Mouse (Mus musculus) right cerebral cortex, postnatal 14 days (tissue): ENCODE measurements around the gene Tapt1.
A peak's percentile ranks its signal among the peaks of the same experiment; 100 is the strongest.
"Not testable (repeated sequence)": the region's sequence is repeated elsewhere in the genome, so short reads cannot be mapped to it uniquely, and the experiment has no call there.

ENCODE experiments used
- DNase-seq: peaks from one replicate; pipeline ENCODE4 v3.0.0; 2022

The Tapt1 gene

GRCm38 (mm10) chr5:44226521-44227461 is at the start of gene Tapt1:
TSS of gene Tapt1 (minus strand) at chr5:44226626.
- peak; percentile 89 for DNase-seq

DNA sequence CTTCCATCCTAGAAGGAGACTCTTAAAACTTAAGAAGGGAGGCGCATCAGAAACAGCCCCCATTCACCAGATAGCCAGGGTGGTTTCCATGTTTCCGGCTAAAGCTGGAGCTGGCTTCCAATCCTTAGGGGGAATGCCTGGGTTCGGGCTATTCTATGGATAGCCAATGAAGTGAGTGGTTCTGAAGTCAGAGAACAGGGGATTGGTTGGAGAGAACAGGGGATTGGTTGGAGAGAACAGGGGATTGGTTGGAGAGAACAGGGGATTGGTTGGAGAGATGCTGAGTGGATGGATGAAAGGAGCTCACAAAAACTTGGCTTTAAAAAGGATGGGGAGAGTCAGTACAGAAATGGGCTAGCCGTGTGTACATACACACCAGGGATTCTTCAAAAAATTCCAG is 45.1 kb upstream of the Tapt1 start:
- DNase-seq = no peak

GRCm38 (mm10) chr5:44268524-44268923 is 42.1 kb upstream of the Tapt1 start:
- DNase-seq = not testable (repeated sequence)

DNA sequence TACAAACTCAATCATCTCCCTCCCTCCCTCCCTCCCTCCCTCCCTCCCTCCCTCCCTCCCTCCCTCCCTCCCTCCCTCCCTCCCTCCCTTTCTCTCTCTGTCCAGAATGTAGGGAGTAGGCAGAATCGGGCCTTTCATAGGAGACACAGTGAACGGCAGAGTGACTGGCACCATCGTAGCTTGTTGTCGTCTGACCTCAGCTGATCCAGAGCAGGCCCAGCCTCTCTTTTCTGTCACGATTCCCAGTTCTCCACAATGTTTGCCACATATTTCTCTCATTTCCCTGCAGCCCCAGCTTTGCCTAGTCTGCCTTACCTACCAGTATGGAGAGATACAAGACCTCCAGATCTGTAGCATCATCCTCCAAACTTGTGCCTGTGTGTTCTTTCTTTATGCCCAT is 35.3 kb upstream of the Tapt1 start:
- no peak for DNase-seq

DNA sequence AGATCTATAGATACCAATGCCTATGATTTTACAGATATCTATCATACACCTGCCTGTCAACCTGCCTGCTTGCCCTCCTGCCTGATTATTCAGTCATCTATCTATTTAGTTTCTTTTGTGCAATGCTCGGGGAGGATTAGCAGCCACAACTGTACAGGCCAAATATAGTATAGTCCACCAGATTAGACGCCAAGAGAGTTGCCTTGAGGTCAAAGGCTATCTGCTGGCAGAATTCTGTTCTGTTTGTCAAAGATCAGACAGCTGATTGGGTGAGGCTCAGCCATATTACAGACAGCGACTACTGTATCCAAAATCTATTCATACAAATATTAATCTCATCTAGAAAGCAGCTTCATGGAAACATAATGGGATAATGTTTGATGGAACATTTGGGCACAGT is 34.7 kb upstream of the Tapt1 start:
- no peak for DNase-seq

DNA sequence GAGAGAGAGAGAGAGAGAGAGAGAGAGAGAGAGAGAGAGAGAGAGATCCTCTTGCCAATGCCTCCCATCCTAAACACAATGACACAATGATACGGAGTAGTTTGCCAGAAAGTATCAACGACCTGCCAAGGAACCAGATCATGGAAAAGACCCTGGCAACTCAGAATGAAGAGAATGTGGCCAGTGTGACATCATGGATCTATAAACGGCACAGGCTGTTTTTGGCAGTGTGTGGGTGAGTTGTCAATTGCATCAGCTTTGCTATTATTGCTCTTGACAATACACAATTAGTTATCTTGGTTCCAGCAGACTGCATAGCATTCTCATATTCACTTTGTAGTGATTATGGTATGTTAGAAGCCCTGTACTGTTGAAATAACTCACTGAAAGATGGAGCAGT is 33.3 kb upstream of the Tapt1 start:
- no peak for DNase-seq

DNA sequence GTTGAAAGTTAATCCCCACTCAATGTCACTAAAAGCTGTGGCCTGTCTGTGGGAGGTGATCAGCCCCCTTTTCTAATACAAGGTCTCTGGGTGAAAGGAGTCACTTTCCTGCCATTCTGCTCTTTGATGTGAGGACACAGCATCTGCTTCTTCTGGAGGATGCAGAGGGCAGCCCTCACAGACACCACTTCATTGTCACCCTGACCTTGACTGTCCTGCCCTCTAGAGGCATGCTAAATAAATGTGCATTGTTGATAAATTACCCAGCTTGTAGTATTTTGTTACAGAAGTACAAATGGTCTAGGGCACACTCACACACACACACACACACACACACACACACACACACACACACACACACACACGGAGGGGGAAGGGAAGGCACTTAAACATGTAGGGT is 31.7 kb upstream of the Tapt1 start:
- DNase-seq = no peak

DNA sequence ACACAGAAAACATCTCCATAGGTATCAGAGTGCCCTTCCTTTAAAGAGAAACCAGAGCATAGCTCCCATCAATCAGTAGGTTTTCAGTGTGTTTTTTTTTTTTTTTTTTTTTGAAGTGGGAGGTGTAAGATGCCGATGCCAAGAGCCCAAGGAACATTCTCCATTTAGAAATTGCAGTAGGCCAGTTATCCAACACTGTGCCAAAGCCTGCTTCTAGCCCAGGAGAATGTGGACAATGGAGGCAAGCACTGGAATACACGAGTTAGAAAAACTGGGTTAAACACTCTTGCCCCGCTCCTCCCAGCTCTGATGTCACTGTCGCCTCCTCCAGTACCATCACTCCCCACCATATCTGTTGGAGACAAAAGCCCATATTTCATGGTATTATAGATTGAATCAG is 31.0 kb upstream of the Tapt1 start:
- DNase-seq = no peak

DNA sequence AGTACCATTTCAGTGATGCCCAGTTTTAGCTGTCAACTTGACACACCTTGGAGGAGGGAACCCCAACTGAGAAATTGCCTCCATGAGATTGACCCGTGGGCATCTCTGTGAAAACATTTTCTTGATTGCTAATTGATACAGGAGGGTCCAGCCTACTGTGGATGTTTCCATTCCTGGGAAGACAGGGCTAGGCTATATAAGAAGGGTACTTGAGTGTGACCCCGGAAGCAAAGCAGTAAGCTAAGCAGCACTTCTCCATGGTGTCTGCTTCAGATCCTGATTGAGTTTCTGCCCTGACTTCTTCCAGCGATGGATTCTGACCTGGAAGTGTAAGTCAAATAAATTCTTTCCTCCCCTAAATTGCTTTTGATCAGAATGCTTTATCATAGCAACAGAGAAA is 30.1 kb upstream of the Tapt1 start:
- DNase-seq = no peak

DNA sequence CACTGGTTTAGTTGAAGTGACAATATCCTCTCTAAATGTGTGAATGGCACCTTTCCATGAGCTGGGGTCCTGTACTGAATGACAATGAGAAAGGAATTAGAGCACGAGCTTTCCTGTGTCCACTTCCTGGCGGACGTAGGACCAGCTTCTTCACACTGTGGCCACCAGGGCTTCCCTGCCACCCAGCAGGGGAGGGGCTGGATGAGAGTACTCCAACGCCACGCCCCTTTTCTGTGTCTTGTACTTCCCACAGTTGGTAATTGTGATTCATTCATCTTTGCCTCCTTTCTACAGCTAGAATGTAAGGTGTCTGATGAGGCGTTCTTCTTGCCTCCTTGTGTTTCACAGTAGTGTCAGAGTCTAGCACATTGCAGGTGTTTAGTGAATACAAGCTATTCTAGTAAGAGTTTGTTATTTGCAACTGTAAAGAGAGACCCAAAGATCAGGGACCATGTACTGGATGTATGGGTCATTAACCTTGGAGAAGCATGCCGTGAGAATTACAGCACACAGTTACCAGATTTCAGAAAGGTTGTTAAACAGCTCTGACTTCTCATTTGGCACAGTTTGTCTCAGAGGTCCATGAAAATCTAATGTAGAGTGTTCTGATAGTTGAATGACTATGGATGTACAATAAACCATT is 29.5 kb upstream of the Tapt1 start:
- no peak for DNase-seq

DNA sequence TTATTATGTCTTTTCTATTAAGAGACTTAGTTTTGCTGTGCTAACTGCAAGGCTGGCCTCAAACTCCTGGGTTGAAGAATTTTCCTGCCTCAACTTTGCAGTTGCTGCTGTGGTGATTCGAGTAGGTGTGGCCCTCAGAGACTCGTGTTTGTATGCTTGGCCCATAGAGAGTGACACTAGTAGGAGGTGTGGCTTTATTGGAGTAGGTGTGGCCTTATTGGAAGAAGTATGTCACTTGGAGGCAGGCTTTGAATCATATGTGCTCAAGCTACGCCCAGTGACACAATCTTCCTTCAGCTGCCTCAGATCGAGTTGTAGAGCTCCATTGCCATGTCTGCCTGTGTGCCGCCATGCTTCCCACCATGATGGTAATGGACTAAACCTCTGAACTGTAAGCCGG is 27.0 kb upstream of the Tapt1 start:
- DNase-seq = no peak

DNA sequence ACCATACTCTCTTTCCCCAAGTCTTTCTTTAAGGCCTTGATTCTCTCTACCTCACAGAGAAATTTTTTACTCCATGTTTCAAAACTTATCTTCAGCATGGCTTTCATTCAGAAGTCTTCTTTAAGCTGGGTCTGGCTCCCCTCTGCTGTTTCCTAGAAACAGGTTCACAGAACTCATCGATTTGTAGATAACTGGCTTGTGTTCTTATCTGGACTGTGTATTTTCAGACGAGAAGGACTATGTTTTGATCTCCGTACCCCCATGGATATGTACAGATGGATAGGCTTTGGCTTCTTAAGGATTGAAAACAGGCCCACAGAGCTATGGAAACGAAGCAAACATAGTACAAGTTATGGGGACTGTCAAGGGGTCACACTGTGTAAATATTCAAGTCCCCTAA is 26.0 kb upstream of the Tapt1 start:
- DNase-seq = no peak

- DNase-seq = no peak
Observed at GRCm38 (mm10) chr5:44250211-44250955, 24.0 kb upstream of the Tapt1 start.

DNA sequence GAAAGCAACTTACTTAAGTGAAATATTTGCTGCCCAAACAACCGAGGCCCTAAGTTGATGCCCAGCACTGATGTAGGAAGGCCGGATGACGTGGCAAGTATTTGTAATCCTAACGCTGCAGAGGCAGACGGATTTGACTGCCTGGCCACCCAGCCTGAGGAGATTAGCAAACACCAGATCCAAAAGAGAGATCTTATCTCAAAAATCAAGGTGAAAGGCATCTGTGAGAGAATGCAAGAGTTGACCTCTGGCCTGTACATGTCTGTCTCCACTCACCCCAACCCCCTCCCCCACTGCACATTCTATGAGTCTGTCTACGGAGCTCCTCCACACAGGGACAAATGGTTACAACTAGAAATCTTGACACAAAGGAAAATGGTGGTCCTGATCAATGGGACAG is 22.9 kb upstream of the Tapt1 start:
- no peak for DNase-seq

DNA sequence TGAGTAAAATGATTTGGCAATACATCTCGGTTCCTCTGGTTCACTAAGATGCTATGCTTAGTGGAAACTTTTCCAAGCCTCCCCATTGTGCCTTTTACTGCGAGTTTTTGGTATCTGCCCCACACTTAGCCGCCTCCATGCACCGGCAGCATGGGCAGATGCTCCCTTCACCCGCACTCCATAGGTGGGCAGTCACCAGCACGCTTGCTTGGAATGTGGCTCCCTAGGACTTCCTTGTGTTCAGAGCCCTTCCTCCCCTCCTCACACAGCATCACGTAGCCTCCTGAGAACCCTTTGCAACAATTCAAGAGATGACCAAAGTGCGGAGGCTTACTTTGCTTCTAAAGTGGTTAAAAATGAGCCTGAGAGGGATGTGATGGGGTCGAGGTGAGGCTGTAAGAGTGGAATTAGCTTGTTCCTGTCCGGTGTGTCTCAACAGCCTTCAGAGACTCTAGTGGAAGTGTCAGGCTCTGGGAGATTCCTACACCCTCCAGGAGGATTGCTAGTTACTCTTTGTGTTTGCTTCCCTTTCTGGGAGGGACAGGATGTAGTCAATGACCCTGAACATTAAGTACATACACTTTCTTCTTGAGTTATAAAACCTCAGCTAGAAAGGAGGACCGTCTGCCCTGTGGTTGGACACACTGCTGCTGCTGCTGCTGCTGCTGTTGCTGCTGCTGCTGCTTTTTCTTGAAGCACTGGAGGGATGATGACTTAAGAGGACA is 20.2 kb upstream of the Tapt1 start:
- no peak for DNase-seq

DNA sequence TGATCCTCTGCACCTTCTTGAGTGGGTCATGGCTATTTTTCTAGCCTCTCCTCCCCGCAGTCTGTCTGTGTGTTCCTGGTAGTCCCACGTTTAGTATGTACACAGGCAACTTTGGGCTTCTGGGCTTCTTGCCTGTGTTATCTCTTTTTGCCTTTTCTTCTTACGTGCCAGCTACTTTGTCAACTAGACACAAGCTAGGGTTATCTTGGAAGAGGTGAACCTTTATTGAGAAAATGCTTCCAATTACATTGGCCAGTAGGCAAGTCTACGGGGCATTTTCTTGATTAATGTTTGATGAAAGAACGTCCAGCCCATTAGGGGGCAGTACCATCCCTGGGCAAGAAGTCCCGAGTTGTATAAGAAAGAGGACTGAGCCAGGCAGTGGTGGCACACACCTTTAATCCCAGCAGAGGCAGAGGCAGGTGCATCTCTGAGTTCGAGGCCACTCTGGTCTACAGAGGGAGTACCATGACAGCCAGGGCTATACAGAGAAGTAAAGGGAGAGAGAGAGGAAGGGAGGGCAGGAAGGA is 18.5 kb upstream of the Tapt1 start:
- DNase-seq = no peak

DNA sequence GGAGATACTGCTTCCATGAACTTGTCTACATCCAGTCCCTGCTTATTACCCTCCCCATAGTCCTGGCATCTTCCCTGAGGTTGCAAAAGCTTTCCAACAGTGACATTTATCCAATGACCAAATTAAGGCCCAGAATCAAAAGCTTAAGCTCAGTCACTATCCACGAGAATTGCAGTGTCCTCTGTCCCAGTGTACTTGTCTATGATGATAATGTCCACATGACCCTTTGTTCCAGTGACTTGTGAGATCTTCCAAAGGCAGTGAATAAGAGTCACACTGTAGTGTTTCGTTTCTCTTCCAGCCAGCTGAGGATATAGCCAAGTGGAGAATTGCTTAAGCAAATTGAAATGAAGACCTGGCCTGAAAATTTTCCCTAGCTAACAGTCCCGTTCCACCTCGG is 16.4 kb upstream of the Tapt1 start:
- DNase-seq = no peak

DNA sequence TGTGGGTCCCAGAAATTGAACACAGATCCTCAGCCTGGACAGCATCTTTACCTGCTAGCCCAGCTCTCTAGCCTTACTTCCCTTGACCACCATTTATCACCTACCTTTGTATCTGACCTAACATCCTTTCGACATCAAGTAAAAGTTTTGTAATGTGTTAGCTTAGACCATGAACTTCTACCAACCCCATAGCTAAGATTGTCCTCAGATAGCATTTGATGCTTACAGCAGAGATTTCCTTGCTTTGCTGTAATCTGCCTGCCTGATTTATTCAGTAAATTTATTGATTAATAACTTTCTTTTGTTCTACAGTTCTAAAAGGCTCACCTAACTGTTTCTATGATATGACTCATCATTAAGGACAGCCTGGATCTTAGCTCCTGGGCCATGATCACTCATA is 15.3 kb upstream of the Tapt1 start:
- DNase-seq = no peak

DNA sequence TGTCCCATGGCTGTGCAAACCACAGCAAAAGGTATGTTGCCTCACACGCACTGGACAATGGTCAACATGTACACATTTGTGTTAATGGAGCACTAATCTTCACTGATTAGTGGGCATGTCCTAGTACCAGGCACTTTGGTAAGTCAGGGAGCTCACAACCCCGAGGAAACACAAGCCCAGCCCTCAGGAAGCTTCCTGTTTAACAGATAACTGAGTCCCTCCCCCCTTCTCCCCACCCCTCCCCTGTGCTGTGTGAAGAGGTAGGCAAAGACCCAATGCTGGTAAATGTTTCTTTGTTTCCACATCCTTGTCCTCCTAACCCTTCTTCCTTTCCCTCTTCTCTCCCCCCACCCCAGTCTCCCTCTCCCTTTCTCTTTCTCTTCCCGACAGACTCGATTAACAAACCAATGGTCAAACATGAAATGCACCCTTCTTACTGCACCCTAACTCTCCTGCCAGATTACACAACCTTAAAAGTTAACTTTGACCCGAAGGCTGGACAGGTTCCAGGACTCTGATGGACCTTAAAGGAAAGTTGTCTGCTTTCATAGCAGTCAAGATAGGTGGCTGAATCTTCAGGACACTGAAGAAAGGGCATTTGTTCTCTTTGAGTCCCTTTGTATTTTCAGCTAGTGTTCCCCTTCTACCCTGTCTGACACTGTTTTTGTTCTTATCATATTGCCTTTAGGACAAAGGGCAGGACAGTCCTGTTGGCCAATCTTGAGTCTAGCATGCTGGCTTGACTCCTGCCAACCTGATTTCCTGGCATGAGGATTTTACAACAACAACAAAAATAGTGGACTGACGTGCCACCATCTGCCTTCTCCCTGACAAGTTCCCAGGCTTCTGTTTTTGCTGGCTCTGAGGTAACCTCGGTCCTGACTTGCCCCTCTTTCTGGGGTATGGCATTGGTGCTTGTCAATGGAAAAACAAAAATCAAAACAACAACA is 13.0 kb upstream of the Tapt1 start:
- DNase-seq = no peak

GRCm38 (mm10) chr5:44238201-44238600 is 11.8 kb upstream of the Tapt1 start:
- DNase-seq = no peak

DNA sequence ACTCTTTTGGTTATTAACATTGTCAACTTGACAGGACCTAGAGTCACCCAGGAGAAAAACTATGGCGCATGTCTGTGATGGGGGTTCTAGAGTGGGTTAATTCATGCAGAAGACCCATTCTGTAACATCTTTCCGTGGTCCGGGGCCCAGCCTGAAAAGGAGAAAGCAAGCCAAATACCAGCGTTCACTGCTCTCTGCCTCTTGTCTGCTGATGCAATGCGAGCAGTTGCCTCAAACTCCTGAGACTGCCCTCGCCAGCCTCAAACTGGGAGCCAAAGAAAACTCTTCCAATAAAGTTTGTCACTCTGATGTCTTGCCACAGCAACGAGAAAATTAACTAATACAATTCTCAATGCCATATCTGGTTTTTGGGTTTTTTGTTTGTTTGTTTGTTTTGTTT is 8.2 kb upstream of the Tapt1 start:
- no peak for DNase-seq

DNA sequence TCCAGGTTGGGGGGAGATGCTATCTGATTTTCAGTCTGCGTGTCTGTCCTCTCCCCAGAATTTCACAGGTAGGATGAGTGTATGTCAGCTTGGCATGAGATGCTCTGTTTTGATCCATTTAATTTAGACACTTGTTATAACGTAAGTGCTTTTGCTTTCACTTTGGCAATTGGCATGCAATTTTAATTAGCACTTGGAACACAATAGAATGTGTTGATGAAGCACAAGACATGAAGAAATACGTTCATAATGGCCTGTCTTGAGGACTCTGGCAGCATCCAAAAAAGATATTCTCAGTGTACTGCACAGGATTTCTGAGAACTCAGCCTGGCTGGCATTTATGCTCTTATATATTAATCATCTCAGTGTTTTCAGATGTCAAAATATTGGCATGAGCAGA is 7.5 kb upstream of the Tapt1 start:
- DNase-seq = no peak
